Mouse (Mus musculus): ENCODE results near the gene Hbb-bs. TPM values are rescaled to one million over a fixed set of nuclear protein-coding genes. Genes with fewer than 3 reads are reported as not detected.
"Not testable (repeated sequence)": the region's sequence is repeated elsewhere in the genome, so short reads cannot be mapped to it uniquely, and the experiment has no call there.

Gene Hbb-bs
- total RNA-seq, 4 experiments from 2014 or later = 2,003 to 12,142 (median 2,942) TPM

GRCm38 (mm10) chr7:103811223-103811845 lies 16.6 kb downstream of the Hbb-bs start:
- no peak for DNase-seq (ENCODE audit: low spot score)

- DNase-seq (ENCODE audit: low spot score) = no peak
Observed at GRCm38 (mm10) chr7:103810746-103811145, 17.1 kb downstream of the Hbb-bs start.

GRCm38 (mm10) chr7:103810296-103810695 lies 17.6 kb downstream of the Hbb-bs start:
- DNase-seq (ENCODE audit: low spot score) = no peak

DNA sequence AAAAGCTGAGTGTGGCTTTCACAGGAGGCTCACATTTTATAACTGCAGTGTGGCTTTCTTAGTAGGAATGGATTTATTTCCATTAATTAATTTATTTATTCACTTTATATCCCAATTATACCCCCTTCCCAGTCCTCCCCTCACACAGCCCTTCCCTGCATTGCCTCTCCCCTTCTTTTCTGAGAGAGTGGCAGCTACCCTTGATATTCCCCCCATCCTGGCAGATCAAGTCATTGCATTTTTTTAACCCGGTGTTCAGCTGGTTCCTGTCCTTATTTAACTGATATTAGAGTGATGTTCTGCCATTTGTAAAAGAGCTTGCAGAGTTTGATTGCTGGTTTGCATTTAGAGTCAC lies 18.1 kb downstream of the Hbb-bs start:
- no peak for DNase-seq (ENCODE audit: low spot score)

- DNase-seq (ENCODE audit: low spot score) = no peak
Observed at GRCm38 (mm10) chr7:103808971-103809800, 18.7 kb downstream of the Hbb-bs start.

GRCm38 (mm10) chr7:103808120-103808519 lies 19.8 kb downstream of the Hbb-bs start:
- not testable (repeated sequence) for DNase-seq (ENCODE audit: low spot score)

DNA sequence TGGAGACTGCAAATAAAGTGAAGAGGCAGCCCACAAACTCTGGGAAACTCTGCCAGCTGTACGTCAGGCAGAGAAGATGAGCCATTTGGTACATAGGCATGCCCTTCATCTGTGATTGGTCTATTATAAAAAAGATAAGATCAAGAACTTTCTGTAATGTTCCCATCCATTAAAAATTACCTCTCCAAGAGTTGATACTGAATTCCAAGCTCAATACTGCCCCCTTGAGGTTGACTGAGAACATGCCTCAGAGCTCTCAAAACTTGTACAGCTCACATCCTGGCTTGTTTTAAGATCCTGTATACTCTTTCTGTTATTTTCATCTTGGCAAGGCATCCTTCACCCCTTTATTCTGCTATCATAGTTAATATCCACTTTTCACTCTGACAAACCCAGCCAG lies 21.0 kb downstream of the Hbb-bs start:
- DNase-seq (ENCODE audit: low spot score) = peak; percentile 6

GRCm38 (mm10) chr7:103792669-103793388 lies 35.1 kb downstream of the Hbb-bs start:
- peak; percentile 1 for DNase-seq (ENCODE audit: low spot score)

DNA sequence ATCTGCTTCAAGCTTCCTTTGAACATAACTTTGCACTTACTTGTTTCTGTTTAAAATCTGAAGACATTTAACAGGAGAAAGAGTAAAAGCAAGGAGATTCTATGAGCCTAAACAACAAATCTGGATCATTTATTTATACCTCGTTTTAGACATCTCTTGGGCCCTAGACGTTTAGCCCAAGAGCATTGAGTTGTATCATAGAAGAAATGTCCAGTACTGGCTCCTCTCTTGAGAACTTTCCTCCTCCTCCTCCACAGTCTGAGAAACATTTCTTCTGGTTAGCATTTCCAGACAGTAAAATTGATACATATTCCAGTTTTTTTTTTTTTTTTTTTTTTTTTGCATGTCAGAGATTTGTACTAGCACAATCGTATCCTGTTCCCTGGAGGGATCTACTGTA lies 36.2 kb downstream of the Hbb-bs start, which contains the start of gene Olfr67:
TSS of gene Olfr67 (minus strand) at position 101 of the 400 bp plus-strand sequence.
- DNase-seq (ENCODE audit: low spot score) = no peak

DNA sequence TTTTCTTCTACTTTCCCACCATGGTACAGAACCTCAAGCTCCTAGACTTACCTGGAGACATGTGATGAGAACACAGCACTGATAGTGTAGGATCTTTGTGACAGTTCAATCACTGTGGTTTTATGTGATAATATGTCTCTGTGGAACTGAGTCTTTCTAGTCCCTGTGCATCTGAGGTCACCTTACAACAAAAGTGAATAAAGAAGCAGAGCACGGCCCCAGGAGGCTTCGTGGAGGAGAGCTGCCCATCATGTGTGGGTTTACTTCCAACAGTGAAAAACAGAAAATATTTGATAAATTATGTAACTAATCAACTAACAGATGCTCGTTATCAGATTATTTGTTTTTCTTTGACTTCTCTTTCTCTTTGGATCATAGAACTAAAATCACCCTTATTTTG lies 48.3 kb downstream of the Hbb-bs start, which contains the start of gene Olfr68:
TSS of gene Olfr68 (minus strand) at position 101 of the 400 bp plus-strand sequence.
- DNase-seq (ENCODE audit: low spot score) = no peak

DNA sequence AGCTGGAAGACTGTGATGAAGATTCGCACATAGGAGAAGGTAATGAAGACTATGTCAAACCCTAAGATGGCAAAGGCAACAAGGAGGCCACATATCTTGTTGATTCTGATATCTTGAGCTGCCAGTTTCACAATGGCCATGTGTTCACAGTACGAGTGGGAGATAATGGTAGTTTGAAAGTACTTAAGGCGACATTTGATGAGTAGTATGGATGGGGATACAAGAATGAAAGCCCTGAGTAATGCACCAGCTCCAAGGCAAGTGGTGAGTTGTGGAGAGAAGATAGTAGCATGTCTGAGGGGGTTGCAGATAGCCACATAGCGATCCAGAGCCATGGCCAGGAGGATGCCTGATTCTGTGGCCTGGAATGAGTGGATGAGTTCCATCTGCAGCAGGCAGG lies 50.2 kb downstream of the Hbb-bs start:
- not testable (repeated sequence) for DNase-seq (ENCODE audit: low spot score)

Other genes starting within 250 kb of the Hbb-bs start
- gene Olfr618, start 238.0 kb downstream of the Hbb-bs start, total RNA-seq (2022) = not detected
- not detected for gene Olfr619, start 227.5 kb downstream of the Hbb-bs start, total RNA-seq (2022)
- gene Olfr620, start 215.6 kb downstream of the Hbb-bs start, total RNA-seq (2022) = not detected
- gene Olfr622, start 185.4 kb downstream of the Hbb-bs start, total RNA-seq (2022) = not detected
- not detected for gene Olfr623, start 164.4 kb downstream of the Hbb-bs start, total RNA-seq (2022)
- gene Olfr624, start 156.9 kb downstream of the Hbb-bs start, total RNA-seq (2022) = not detected
- not detected for gene Olfr625-ps1, start 145.4 kb downstream of the Hbb-bs start, total RNA-seq (2022)
- gene Olfr243, start 113.4 kb downstream of the Hbb-bs start, total RNA-seq (2022) = not detected
- not detected for gene Olfr628, start 97.7 kb downstream of the Hbb-bs start, total RNA-seq (2022)
- gene Olfr629, start 83.2 kb downstream of the Hbb-bs start, total RNA-seq (2022) = not detected
- gene Olfr630, start 70.8 kb downstream of the Hbb-bs start, total RNA-seq (2022) = not detected
- gene Olfr69, start 56.5 kb downstream of the Hbb-bs start, total RNA-seq (2022) = not detected
- not detected for gene Olfr68, start 48.4 kb downstream of the Hbb-bs start, total RNA-seq (2022)
- gene Olfr67, start 36.3 kb downstream of the Hbb-bs start, total RNA-seq (2022) = not detected
- gene Hbb-bt, start 14.1 kb downstream of the Hbb-bs start, total RNA-seq (2022) = 1,000 to 10,000 TPM in 1 of 4 experiments, 100 to 1,000 TPM in 3; 208 to 1,111 (median 289) TPM
- not detected for gene Hbb-bh2, start 12.4 kb upstream of the Hbb-bs start, total RNA-seq (2022)
- not detected for gene Hbb-bh1, start 15.1 kb upstream of the Hbb-bs start, total RNA-seq (2022)
- gene Hbb-y, start 25.1 kb upstream of the Hbb-bs start, total RNA-seq (2022) = not detected
- gene Olfr66, start 58.2 kb upstream of the Hbb-bs start, total RNA-seq (2022) = not detected
- not detected for gene Olfr64, start 66.4 kb upstream of the Hbb-bs start, total RNA-seq (2022)
- gene Olfr65, start 75.4 kb upstream of the Hbb-bs start, total RNA-seq (2022) = not detected
- not detected for gene Olfr631, start 100.7 kb upstream of the Hbb-bs start, total RNA-seq (2022)
- not detected for gene Olfr632, start 106.3 kb upstream of the Hbb-bs start, total RNA-seq (2022)
- not detected for gene Olfr633, start 116.3 kb upstream of the Hbb-bs start, total RNA-seq (2022)
- under 1 TPM in 1 of 4 experiments, not detected in 3; 0.03 TPM for gene Olfr635, start 143.1 kb upstream of the Hbb-bs start, total RNA-seq (2022)
- gene Olfr638, start 170.7 kb upstream of the Hbb-bs start, total RNA-seq (2022) = not detected
- under 1 TPM in 2 of 4 experiments, not detected in 2; 0.06 TPM for gene Olfr639, start 189.2 kb upstream of the Hbb-bs start, total RNA-seq (2022)
- gene Olfr640, start 197.5 kb upstream of the Hbb-bs start, total RNA-seq (2022) = not detected
- gene Olfr641, start 207.3 kb upstream of the Hbb-bs start, total RNA-seq (2022) = not detected
- not detected for gene Olfr642, start 224.6 kb upstream of the Hbb-bs start, total RNA-seq (2022)
- gene 4930516K23Rik, start 233.3 kb upstream of the Hbb-bs start, total RNA-seq (2022) = not detected
- not detected for gene Olfr644, start 243.8 kb upstream of the Hbb-bs start, total RNA-seq (2022)

Data from heart, adult 8-10 months (tissue).